Mouse (Mus musculus) ES-Bruce4 (cell line): ENCODE measurements around the gene Dnajb6.

Experiments used
- CTCF ChIP-seq: IDR thresholded peaks from one replicate; pipeline ENCODE4 v1.8.1; 2011; ENCODE audit warnings: low read depth, low read length
- POLR2A ChIP-seq: IDR thresholded peaks from one replicate; pipeline ENCODE4 v1.8.1; 2011; ENCODE audit warnings: low read length; ENCODE audit not compliant: insufficient read depth

- TF ChIP-seq CTCF: no peak
- TF ChIP-seq POLR2A: no peak
Observed at GRCm38 (mm10) chr5:29737471-29737870, 2.0 kb downstream of the Dnajb6 start.
